Mouse (Mus musculus): ENCODE measurements at regions not wholly inside any gene's neighbourhood (a gene's known extent, or its start where the extent isn't known, plus 50 kb on each side); places are given as distances from the start of the nearest gene placed in this dataset.

DNA sequence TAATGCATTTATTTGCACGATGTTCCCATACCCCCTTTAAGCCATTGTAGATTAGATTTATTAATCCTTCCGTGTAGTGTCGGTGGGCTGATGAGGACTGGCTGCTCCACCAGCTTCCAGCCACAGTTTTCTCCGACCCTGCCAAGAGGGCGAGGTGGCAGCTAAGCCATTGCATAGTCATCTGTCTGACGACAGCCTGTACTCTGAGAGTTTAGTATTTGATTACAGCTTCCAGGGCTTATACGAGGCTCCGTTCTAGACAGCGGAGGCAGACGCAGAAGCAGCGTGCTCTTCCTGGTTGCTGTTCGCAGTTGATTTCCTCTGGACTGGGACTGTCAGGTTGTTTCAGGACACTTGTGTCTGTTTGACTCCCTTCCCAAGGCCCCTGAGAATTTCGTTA lies 73.8 kb downstream of the Cd24a start:
- no peaks in the 10 kb centered on the region for H3K27me3 ChIP-seq (ENCODE audit: control insufficient read depth, insufficient read depth, low read length)
- TF ChIP-seq CTCF (IDR thresholded peaks at IDR 0.05; ENCODE audit: borderline replicate concordance, insufficient read depth, low read depth, low read length): no peak
- TF ChIP-seq POLR2A (IDR thresholded peaks at IDR 0.05; ENCODE audit: borderline replicate concordance, insufficient read depth, low read length): no peak
- WGBS: 71% methylated on average over 13 of the region's 13 CpGs
- H3K4me1 ChIP-seq (ENCODE audit: control insufficient read depth, insufficient read depth, low read length): no peaks in the 10 kb centered on the region
- no peak overlapping the region for H3K4me3 ChIP-seq (replicated peaks; ENCODE audit: insufficient read depth, low read depth, low read length)
- no peak for DNase-seq
- H3K27ac ChIP-seq (ENCODE audit: insufficient read depth, low read length): no peak overlapping the region

DNA sequence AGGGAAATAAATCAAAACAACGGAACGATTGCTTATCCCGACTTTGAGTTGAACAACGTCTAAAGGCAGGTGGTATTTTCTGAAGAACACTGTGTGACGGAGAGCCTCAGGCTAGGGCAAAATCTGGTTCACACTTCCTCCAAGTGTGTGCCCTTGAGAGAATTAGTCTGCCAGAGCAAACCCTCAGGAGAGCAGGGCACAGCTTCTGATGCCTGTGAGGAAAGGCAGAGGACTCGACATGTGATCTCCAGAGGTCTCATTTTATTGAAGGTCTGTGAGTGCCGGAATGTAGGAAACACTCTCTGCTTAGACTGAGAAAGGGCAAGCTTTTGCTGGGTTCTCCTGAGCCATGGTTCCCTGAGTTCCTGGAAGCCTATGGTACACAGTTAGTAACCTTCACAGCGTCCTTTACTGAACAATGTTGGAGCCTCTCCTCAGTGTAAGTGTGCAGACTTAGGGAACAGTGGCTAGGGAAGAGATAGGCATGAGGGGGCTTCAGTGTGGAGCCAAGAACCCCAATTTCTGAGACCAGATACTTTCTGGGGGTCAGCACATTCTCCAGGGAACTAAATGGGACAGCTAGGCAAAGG lies 77.1 kb downstream of the Cd24a start:
- WGBS: 75% methylated on average over 8 of the region's 8 CpGs
- no peak overlapping the region for H3K27ac ChIP-seq (ENCODE audit: insufficient read depth, low read length)
- TF ChIP-seq CTCF (IDR thresholded peaks at IDR 0.05; ENCODE audit: borderline replicate concordance, insufficient read depth, low read depth, low read length): no peak
- no peak for TF ChIP-seq POLR2A (IDR thresholded peaks at IDR 0.05; ENCODE audit: borderline replicate concordance, insufficient read depth, low read length)

DNA sequence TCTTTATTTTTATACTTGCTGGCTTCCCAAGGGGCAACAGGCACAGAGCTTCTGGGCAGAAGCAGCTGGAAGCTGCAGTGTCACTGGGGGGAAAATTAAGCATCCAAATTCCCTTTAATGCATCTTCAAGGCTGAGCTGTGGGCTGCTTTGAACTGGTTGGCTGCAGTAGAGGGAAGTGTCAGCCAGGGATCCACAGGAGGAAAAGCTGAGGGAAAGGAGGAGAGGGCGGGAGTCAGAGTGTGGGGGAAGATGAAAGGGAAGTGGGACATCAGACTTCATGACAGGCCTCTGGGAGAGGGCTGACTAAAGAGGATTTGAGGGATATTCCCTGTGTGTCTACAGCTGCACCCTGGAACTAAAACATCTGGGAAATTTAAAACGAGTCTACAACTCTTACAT lies 77.6 kb downstream of the Cd24a start:
- 33% methylated on average over 2 of the region's 2 CpGs for WGBS
- no peak for DNase-seq
- no peaks in the 10 kb centered on the region for H3K4me1 ChIP-seq (ENCODE audit: control insufficient read depth, insufficient read depth, low read length)
- H3K27ac ChIP-seq (ENCODE audit: insufficient read depth, low read length): no peak overlapping the region
- H3K4me3 ChIP-seq (replicated peaks; ENCODE audit: insufficient read depth, low read depth, low read length): no peak overlapping the region
- H3K27me3 ChIP-seq (ENCODE audit: control insufficient read depth, insufficient read depth, low read length): no peaks in the 10 kb centered on the region
- TF ChIP-seq POLR2A (IDR thresholded peaks at IDR 0.05; ENCODE audit: borderline replicate concordance, insufficient read depth, low read length): no peak
- no peak for TF ChIP-seq CTCF (IDR thresholded peaks at IDR 0.05; ENCODE audit: borderline replicate concordance, insufficient read depth, low read depth, low read length)

More for the DNA sequence above, 77.1 kb downstream of the Cd24a start:
- Histone ChIP-seq H3K4me3 (replicated peaks; ENCODE audit: insufficient read depth, low read depth, low read length) (no peak overlapping the region), H3K27me3 (ENCODE audit: control insufficient read depth, insufficient read depth, low read length) (no peaks in the 10 kb centered on the region), H3K4me1 (ENCODE audit: control insufficient read depth, insufficient read depth, low read length) (no peaks in the 10 kb centered on the region)
- no peak for DNase-seq

DNA sequence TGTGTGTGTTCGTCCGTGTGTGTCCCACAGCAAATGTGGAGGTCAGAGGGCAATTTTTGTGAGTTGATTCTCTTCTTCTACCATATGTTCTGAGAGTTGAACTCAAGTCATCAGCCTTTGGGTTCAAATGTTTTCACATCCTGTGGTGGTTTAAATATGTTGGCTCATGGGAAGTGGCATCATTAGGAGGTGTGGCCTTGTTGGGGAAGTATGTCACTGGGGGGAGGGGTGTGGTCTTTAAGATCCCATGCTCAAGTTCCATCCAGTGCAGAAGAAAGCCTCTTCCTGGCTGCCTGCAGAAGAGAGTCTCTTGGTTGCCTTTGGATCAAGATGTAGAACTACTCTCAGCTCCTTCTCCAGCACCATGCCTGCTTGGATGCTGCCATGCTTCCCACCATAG lies 78.1 kb downstream of the Cd24a start:
- Histone ChIP-seq H3K27ac (ENCODE audit: insufficient read depth, low read length) (no peak overlapping the region), H3K27me3 (ENCODE audit: control insufficient read depth, insufficient read depth, low read length) (no peaks in the 10 kb centered on the region), H3K4me1 (ENCODE audit: control insufficient read depth, insufficient read depth, low read length) (no peaks in the 10 kb centered on the region), H3K4me3 (replicated peaks; ENCODE audit: insufficient read depth, low read depth, low read length) (no peak overlapping the region)
- WGBS: 66% methylated on average over 2 of the region's 2 CpGs
- DNase-seq: no peak
- TF ChIP-seq CTCF (IDR thresholded peaks at IDR 0.05; ENCODE audit: borderline replicate concordance, insufficient read depth, low read depth, low read length): no peak
- TF ChIP-seq POLR2A (IDR thresholded peaks at IDR 0.05; ENCODE audit: borderline replicate concordance, insufficient read depth, low read length): no peak

DNA sequence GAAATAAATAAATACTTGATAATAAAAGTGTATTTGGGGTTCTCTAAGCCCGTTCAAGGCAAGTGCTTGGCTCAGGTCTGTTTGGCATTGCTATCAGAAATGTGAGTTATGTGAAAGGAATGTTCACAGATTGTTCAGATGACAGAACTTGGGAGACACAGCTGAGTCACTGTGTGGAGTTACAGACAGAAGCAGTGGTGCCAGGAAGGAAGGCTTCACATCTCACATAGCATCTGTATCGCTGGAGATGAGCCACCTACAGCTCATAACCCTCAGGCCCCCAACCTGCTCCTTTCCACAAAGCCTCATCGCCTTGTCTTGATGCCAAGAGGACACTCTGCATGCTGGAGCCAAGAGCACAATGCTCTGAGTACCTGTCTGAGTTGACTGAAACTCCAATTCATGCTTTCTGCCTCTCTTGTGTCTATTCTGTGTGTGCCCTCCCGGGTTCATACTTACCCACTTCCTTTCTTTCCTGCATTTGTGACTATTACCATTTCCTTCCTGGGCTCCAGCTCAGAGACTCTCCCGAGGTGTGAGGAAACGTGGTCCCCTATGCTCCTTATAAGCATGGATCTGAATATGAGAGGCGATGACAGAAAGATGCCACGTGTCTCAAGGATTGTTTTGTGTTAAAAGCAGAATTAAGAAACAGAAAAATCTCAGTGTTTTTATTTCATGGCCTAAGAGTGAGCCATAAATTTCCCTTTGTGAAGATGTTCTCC lies 79.6 kb downstream of the Cd24a start:
- Histone ChIP-seq H3K4me1 (ENCODE audit: control insufficient read depth, insufficient read depth, low read length) (no peaks in the 10 kb centered on the region), H3K27ac (ENCODE audit: insufficient read depth, low read length) (no peak overlapping the region), H3K27me3 (ENCODE audit: control insufficient read depth, insufficient read depth, low read length) (no peaks in the 10 kb centered on the region), H3K4me3 (replicated peaks; ENCODE audit: insufficient read depth, low read depth, low read length) (no peak overlapping the region)
- 75% methylated on average over 8 of the region's 8 CpGs for WGBS
- DNase-seq: no peak
- TF ChIP-seq CTCF (IDR thresholded peaks at IDR 0.05; ENCODE audit: borderline replicate concordance, insufficient read depth, low read depth, low read length) (no peak), POLR2A (IDR thresholded peaks at IDR 0.05; ENCODE audit: borderline replicate concordance, insufficient read depth, low read length) (no peak)

DNA sequence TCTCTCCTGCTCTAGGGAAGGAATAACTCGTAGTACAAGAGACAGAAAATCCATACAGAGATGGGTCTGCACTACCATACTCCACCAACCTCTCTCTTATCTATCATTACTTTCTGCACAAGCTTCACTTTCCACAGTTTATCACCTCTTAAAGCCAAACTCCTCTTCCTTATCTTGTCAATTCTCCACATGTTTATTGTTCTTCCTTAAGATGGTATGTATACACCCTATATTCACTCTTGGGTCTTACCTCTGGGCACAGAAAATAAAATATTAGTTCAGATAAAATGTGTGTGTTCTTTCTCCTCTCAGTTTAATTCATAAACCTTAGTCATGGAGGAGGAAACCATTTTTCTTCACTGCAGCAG lies 80.1 kb downstream of the Cd24a start:
- H3K27ac ChIP-seq (ENCODE audit: insufficient read depth, low read length): no peak overlapping the region
- 80% methylated on average over 1 of the region's 1 CpGs for WGBS
- H3K27me3 ChIP-seq (ENCODE audit: control insufficient read depth, insufficient read depth, low read length): no peaks in the 10 kb centered on the region
- H3K4me1 ChIP-seq (ENCODE audit: control insufficient read depth, insufficient read depth, low read length): no peaks in the 10 kb centered on the region
- no peak overlapping the region for H3K4me3 ChIP-seq (replicated peaks; ENCODE audit: insufficient read depth, low read depth, low read length)
- TF ChIP-seq CTCF (IDR thresholded peaks at IDR 0.05; ENCODE audit: borderline replicate concordance, insufficient read depth, low read depth, low read length) (no peak), POLR2A (IDR thresholded peaks at IDR 0.05; ENCODE audit: borderline replicate concordance, insufficient read depth, low read length) (no peak)
- no peak for DNase-seq

DNA sequence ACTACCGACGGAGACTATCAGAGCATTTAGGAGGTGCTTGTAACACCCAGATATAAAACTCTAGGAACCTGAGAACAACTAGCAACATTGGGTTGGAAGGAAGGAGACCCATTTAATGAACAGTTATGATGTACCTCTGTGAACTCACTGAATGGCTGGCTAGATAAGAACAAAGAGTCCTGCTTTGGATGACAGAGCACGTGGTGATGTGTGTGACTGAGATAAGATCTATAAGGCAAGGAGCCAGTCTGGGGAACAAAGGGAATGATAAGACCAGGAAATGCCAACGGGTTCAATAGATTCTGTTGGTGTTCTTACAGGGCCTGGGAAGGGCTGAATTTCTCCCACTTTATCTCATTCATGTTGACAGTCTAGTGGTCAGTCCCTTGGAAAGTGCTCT lies 86.8 kb downstream of the Cd24a start:
- WGBS: 79% methylated on average over 4 of the region's 4 CpGs
- H3K27ac ChIP-seq (ENCODE audit: insufficient read depth, low read length): no peak overlapping the region
- H3K4me3 ChIP-seq (replicated peaks; ENCODE audit: insufficient read depth, low read depth, low read length): no peak overlapping the region
- no peaks in the 10 kb centered on the region for H3K4me1 ChIP-seq (ENCODE audit: control insufficient read depth, insufficient read depth, low read length)
- no peak for TF ChIP-seq POLR2A (IDR thresholded peaks at IDR 0.05; ENCODE audit: borderline replicate concordance, insufficient read depth, low read length)
- TF ChIP-seq CTCF (IDR thresholded peaks at IDR 0.05; ENCODE audit: borderline replicate concordance, insufficient read depth, low read depth, low read length): no peak
- DNase-seq: no peak
- H3K27me3 ChIP-seq (ENCODE audit: control insufficient read depth, insufficient read depth, low read length): no peaks in the 10 kb centered on the region
